Mouse (Mus musculus) thymus, postnatal 36 days (tissue): ENCODE data around the gene Mmrn1.
"Not testable (repeated sequence)": the region's sequence is repeated elsewhere in the genome, so short reads cannot be mapped to it uniquely, and the experiment has no call there.

ENCODE experiments used
- DNase-seq, 2 experiments: peaks; one replicate each; pipeline ENCODE4 v3.0.0; 2022; ENCODE audit warnings: mixed read lengths in 2 of 2

The Mmrn1 gene

GRCm38 (mm10) chr6:60924676-60925075, at the start of gene Mmrn1:
Mmrn1 (plus strand) TSS chr6:60924976.
- DNase-seq: not testable (repeated sequence)

- DNase-seq: no peak
Measured at GRCm38 (mm10) chr6:60880362-60880761, 44.4 kb upstream of the Mmrn1 start.

DNA sequence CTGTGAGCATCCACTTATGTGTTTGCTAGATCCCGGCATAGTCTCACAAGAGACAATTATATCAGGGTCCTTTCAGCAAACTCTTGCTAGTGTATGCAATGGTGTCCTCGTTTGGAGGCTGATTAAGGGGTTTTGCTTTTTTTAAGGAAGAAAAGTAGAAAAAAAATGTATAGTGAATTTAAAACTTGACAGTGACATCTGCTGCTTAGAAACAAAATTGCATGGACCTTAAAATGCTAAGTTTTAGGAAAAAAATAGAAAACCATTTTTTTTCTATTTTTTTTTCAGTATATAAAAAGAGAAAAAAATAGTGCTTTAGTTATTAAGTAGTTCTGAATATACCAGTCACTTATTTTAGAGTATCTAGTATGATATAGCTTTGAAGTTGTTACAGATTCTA, 43.2 kb upstream of the Mmrn1 start:
- DNase-seq: no peak

DNA sequence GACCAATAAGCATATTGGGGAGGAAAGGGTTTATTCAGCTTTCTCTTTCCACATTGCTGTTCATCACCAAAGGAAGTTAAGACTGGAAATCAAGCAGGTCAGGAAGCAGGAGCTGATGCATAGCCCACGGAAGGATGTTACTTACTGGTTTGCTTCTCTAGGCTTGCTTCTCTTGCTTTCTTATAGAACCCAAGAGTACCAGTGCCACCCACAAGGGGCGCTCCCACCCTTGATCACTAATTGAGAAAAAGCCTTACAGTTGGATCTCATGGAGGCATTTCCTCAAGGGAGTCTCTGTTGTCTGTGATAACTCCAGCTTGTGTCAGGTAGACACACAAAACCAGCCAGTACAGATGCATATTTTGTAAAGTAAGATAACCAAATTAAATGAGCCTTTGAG, 17.5 kb upstream of the Mmrn1 start:
- no peak for DNase-seq

GRCm38 (mm10) chr6:60931364-60931763, 6.6 kb downstream of the Mmrn1 start:
- DNase-seq: no peak

DNA sequence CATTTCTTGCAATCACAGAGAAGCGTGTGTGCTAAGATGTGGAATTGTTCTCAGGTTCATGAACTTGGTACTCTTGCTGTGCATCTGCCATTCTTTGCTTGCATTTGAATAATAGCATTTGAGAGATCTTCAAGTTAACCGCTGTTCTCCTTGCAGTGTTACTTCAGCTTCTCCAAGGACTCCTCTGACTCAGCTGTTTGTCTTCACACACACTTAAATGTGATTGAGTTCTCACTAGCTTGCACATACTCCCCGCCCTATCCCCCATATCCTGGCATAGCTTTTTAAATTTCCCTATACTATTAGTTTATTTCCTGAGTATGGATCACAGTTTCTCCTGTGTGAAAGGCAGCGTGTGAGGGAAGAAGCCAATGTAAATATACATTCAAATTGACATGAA, 10.1 kb downstream of the Mmrn1 start:
- DNase-seq: no peak

DNA sequence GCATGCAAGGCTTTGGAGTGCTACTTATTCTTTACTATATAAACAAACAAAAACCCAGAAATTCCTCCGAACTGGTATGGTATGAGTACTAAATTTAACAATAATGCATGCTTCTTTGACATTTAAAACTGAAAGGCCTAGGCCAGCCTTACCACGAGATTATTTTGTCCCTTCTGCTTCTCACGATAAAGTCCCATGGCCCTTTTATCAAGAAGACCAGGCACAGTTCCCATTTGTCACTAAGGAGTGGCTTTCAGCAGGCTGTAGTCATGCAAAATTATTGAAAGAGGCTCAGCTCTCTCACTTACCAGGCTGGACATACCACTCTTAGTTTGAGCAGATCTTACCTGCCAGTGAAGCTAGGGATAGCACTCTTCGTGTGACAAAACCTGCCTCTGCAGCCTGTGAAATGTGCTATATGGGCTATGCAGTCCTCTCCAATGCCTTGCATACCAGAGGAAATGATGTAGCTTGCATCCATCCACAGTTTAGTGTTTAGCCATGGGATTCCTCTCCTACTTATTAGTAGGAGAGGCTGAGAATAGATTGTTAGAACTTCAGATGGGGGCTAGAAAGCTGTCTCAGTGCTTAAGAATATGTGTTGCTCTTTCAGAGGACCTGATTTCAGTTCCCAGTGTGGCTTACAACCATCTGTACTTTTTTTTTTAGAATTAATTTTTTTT, 10.8 kb downstream of the Mmrn1 start:
- DNase-seq: no peak

GRCm38 (mm10) chr6:60944178-60944577, 19.4 kb downstream of the Mmrn1 start:
- no peak for DNase-seq

GRCm38 (mm10) chr6:60944621-60945020, 19.8 kb downstream of the Mmrn1 start:
- DNase-seq: no peak

- DNase-seq: peak; percentile 10 to 12
Measured at GRCm38 (mm10) chr6:60950415-60950814, 25.6 kb downstream of the Mmrn1 start.

DNA sequence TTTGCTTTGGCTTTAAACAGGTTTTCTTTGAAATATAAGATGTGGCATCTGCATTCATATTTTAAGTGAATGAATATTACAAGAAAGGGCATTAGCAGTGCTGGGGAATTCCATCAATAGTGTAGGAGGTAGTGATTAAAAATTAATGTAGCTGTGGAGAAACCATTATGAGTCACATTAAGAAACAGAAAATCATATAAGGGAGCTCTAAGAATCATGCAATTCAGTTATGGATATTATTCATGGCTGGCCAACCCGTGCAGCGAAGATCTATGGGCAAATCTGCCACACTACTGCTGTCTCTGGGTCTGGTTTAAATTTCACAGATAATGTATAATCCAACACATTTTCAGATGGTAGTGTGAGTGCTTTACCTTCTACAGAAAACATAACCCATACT, 36.5 kb downstream of the Mmrn1 start:
- no peak for DNase-seq

DNA sequence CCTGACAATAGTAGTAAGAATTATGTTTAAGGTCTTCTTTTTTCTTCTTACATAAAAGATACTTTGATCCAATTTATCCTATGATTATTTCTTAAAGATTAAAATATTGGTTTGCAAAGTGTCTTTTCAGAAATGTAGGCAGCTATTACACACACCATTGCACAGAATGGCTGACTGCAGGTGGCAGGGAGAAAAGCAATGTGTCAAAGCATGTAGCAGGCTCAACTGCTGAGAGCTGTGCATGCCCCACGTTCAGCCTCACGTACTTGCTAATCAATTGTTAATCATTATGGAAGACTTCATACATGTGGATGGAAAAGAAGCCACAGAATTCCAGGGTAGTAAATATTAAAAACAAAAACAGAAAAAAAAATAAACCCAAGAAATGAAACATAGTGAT, 37.1 kb downstream of the Mmrn1 start:
- DNase-seq: no peak

DNA sequence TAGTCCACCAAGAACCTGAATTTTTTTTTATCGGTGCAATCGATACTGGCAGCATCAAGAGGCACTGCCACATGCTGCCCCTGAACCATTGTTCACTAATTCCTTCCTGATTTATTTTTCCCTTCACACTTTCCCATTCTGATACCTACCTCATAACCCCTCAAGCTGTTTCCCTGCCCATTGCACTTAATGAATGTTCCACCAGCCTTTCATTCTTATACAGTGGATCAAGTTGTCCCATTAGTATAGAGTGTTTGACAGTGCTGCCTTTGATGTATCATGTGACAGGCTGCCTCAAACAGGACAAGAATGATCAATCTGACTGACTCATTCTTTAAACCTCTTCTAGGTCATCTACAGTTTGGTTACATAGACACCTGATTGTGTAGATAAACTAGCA, 37.9 kb downstream of the Mmrn1 start:
- DNase-seq: no peak

GRCm38 (mm10) chr6:60963726-60964125, 39.0 kb downstream of the Mmrn1 start:
- no peak for DNase-seq

DNA sequence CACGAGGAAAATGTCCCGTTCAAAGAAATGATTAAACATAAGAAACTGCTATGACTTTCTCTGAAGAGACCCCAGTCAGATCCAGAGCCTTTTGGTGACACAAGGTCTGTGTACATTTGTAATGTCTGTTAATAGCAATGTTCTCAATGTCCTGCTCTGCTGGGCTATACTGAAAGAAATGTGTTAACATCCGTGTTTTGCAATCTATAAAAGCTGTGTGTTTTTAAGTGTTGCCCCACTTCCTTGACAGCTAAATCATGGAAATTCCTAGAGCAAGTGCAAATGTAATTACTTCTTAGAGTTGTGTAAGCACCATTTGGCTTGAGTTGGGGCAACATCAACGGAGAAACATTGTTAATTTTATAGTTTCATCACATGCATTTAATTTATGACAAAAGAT, 42.2 kb downstream of the Mmrn1 start:
- DNase-seq: no peak

DNA sequence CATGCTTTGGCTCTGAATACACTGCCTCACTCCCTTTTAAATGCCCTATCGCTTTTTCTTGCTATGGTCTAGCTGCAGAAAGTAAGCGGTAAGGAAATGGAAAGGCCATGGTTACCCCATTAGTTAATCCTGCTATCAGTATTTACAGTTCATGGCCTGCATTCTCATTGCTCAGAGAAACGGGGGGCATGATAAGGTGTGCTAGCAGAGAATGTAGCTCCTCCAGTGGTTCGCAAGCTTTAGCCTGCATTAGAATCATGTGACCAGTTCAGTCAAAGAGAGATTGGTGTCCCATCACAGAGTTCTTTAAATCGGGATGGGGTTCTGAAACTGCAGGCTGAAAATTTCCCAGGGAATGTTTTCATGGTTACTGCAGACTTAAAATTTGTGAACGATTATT, 44.6 kb downstream of the Mmrn1 start:
- DNase-seq: no peak

GRCm38 (mm10) chr6:60970811-60971210, 46.0 kb downstream of the Mmrn1 start:
- no peak for DNase-seq

- DNase-seq: no peak
Measured at GRCm38 (mm10) chr6:60978610-60979009, 53.8 kb downstream of the Mmrn1 start.

DNA sequence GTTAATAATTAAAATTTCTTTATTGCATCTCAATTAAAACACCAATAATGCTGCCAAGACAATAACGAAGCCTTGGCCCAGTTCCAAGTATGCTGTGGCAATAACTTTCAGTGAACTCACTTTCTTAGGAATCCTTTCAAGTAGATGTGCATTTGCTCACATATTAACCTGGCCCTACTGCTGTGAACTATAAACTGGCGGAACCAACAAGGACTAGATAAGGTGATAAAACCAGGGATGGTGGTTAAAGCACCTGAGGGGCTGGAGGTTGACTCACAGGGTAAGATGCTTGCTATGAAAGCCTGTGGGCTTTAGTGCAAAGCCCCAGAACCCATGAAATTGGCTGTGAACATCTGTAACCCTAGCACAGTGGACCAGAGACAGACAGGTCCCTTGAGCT, 54.3 kb downstream of the Mmrn1 start:
- no peak for DNase-seq

GRCm38 (mm10) chr6:60984360-60984759, 59.6 kb downstream of the Mmrn1 start:
- no peak for DNase-seq

GRCm38 (mm10) chr6:60985919-60986318, 61.1 kb downstream of the Mmrn1 start:
- DNase-seq: no peak

GRCm38 (mm10) chr6:60986914-60987313, 62.1 kb downstream of the Mmrn1 start:
- no peak for DNase-seq

GRCm38 (mm10) chr6:60987804-60988203, 63.0 kb downstream of the Mmrn1 start:
- DNase-seq: no peak

DNA sequence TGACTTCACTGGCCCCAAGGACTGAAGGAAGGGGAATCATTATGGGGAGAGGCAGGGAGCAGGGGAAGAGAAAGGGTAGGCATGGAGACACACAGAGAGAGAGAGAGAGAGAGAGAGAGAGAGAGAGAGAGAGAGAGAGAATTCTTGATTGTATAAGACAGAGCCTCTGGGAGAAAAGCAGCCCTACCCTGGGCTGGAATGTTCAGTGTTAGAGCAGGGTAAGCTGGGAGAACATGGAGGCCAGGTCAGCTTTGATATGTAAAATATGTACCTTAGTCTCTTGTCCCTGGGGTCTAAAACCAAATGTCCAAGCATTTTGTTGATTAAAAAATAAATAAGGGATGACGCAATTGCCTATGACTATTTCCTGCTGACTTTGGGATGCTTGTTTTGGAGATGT, 67.6 kb downstream of the Mmrn1 start:
- no peak for DNase-seq

DNA sequence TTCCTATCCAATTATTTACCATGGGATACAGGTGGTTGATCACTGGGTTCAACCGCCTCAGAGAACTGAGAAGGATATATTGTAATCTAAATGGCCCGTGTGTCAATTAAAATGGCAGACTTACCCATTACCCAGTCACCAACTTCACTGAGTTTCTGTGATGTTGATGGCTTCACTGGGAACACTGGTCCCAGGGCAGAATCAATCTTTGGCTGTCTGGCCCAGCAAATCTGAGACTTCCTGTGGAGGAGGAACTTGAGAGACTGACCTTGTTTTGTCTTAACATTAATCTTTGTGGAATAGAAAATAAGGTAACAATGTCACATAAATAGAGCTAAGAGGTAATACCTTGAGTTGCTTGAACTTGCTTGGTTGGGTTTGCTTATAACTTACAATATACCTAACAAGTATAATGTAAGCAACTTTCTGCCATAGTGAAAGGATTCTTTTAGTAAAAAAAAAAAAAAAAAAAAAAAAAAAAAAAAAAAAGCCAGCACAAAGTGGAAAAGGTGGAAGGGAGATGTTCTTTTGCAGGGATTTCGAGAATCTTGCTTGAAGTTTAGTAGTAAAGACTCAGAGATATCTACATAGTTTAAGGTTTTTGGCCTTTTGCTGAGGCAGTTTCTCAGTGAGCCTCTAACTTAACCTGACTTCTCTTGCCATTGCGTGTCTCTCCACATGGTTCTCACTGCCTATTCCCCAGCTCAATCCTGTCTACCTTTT, 68.8 kb downstream of the Mmrn1 start:
- DNase-seq: no peak
